Mouse (Mus musculus) kidney, postnatal 0 days (tissue): Measurements from ENCODE around the gene Rgs19. TPM values are rescaled to one million over a fixed set of nuclear protein-coding genes. Genes with fewer than 3 reads are reported as not detected.
A peak's percentile ranks its signal among the peaks of the same experiment; 100 is the strongest.

Experiments
- ATAC-seq: fragments of 200-750 bp; cut with Nextera tagmentation; replicated peaks from 2 replicates; pipeline ENCODE4 v1.8.0; 2017; ENCODE audit warnings: low read depth, moderate number of reproducible peaks, moderate TSS enrichment, moderate library complexity; ENCODE audit not compliant: low FRiP score
- DNase-seq: peaks from one replicate; pipeline ENCODE4 v3.0.0-alpha.2; 2016; ENCODE audit warnings: low spot score
- H3K27ac ChIP-seq: fragments of 300-500 bp; sonication (generic); 2 replicates; pipeline ENCODE4 v1.5.1; 2014; ENCODE audit warnings: mild to moderate bottlenecking
- H3K27me3 ChIP-seq: fragments of 300-500 bp; sonication (generic); 2 replicates; pipeline ENCODE4 v1.6.1; 2014; ENCODE audit warnings: low read length, mixed read lengths; ENCODE audit not compliant: insufficient read depth
- H3K36me3 ChIP-seq: fragments of 300-500 bp; sonication (generic); 2 replicates; pipeline ENCODE4 v1.6.1; 2014; ENCODE audit warnings: low read length, mixed read lengths; ENCODE audit not compliant: insufficient read depth
- H3K4me1 ChIP-seq: fragments of 300-500 bp; sonication (generic); replicated peaks from 2 replicates; pipeline ENCODE4 v1.6.1; 2014; ENCODE audit warnings: antibody characterized with exemption, low read length, mixed read lengths; ENCODE audit not compliant: insufficient read depth
- H3K4me2 ChIP-seq: fragments of 300-500 bp; sonication (generic); 2 replicates; pipeline ENCODE4 v1.6.1; 2014; ENCODE audit warnings: mild to moderate bottlenecking, low read length, moderate library complexity, mixed read lengths
- H3K4me3 ChIP-seq: fragments of 300-500 bp; sonication (generic); replicated peaks from 2 replicates; pipeline ENCODE4 v1.5.1; 2014; ENCODE audit warnings: low read depth, low read length
- H3K9ac ChIP-seq: fragments of 300-500 bp; sonication (generic); 2 replicates; pipeline ENCODE4 v1.6.1; 2014; ENCODE audit warnings: low read depth, low read length
- H3K9me3 ChIP-seq: fragments of 300-500 bp; sonication (generic); replicated peaks from 2 replicates; pipeline ENCODE4 v1.6.1; 2016; ENCODE audit warnings: low read length, inconsistent platforms, mixed read lengths
- CTCF ChIP-seq: IDR thresholded peaks from 2 replicates; pipeline ENCODE4 v1.5.1; 2016; ENCODE audit warnings: antibody characterized with exemption, low read depth, mild to moderate bottlenecking, moderate library complexity
- WGBS: fragments of 180-500 bp; shearing (Covaris S2); extraction: QIAGEN DNeasy Blood & Tissue Kit; methylation state at CpG from one replicate; pipeline ENCODE4 v1.1.7; 2014; 5-methylcytosine and 5-hydroxymethylcytosine counted together
- polyA plus RNA-seq: library from polyadenylated mRNA; unstranded; fragments of >200 nt; fragmentation: Nextera tagmentation; extraction: Ambion mirVana; gene quantifications from 2 replicates; pipeline ENCODE4 v1.2.1, GENCODE M21; 2015

Rgs19 gene
- polyA plus RNA-seq, 1 experiment from 2014 or later = 41.7 TPM

DNA sequence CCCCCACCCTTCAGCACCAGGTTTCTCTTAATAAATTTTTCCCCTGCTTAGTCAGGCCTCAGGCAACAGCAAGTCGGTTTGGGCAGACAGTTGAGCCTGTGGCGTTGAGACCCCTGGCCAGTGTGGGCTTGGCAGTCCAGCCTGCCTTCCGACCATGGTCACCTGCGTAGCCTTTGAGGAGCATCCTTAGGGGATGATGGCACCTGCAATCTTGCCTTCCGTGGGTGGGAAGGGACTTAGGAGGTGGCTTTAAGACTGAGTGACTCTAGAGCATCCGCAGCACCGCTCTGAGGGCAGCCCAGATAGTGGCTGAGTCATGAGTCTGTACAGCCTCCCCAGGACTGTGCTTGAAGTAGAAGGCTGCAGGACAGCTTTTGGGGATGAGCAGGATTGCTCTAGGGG is 13.1 kb downstream of the Rgs19 start:
- Histone ChIP-seq H3K36me3 (0 out of 2 replicates have a peak, but pooled peaks cover 5% of the 10 kb centered on the region), H3K9ac (peak overlapping the region; percentile 83), H3K4me3 (peak overlapping the region; percentile 71), H3K27ac (peak overlapping the region; percentile 50; the same call in 1 of the 2 replicates), H3K4me2 (peak overlapping the region; percentile 94), H3K27me3 (no peaks in the 10 kb centered on the region), H3K9me3 (no peaks in the 10 kb centered on the region), H3K4me1 (peaks cover 10% of the 10 kb centered on the region; the same call in 1 of the 2 replicates)
- TF ChIP-seq CTCF = no peak
- DNase-seq (peak; percentile 15), ATAC-seq (peak; percentile 26; the same call in 1 of the 2 replicates)
- WGBS = 15% methylated on average over 7 of the region's 7 CpGs

DNA sequence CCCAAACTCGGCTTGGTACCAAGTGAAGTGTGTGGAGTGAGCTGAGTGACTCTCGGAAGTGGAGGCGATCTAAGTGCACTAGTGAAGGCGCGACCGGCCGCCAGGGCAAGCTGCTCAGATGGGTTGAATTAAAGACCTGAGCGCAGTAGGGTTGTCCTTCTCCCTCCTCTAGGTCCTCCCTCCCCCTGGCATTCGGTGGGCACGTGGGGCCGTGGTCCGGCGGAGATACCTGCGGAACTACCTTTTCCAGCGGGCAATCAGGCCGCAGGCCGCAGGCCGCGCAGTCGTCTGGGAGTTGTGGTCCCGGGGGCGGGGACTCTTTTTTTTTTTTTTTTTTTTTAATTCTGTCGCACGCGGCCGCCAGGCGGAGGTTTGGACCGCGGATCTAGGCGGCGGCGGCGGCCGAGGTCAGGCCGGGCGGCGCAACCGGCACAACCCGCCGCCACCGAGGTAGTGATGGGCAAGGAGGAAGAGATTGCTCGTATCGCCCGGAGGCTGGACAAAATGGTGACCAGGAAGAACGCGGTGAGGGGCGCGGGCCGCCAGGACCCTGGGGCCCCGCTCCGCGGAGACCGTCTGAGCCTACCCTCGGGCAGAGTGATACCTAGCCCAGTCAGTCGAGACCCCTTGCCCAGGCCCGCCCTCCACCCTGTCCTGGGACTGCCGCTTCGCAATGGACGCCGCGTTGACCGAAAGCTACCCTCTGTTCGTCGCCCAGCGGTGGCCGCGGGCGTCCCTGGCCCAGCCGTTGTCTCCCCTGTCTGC is 13.6 kb downstream of the Rgs19 start, which contains the start of gene Tcea2:
Tcea2 (plus strand) TSS at position 360 of the 765 bp plus-strand sequence.
- Histone ChIP-seq H3K9me3 (no peaks in the 10 kb centered on the region), H3K4me3 (peak within 1 kb of the TSS; percentile 71), H3K9ac (peak within 1 kb of the TSS; percentile 83), H3K4me2 (peak within 1 kb of the TSS; percentile 94), H3K4me1 (peaks cover 14% of the 10 kb centered on the region; the same call in 1 of the 2 replicates), H3K27ac (peak within 1 kb of the TSS; percentile 50), H3K36me3 (0 out of 2 replicates have a peak, but pooled peaks cover 1% of the 10 kb centered on the region), H3K27me3 (no peaks in the 10 kb centered on the region)
- DNase-seq (peak; percentile 81), ATAC-seq (peak; percentile 60)
- under 1% methylated on average over 50 of the region's 69 CpGs for WGBS
- peak; percentile 31 for TF ChIP-seq CTCF

DNA sequence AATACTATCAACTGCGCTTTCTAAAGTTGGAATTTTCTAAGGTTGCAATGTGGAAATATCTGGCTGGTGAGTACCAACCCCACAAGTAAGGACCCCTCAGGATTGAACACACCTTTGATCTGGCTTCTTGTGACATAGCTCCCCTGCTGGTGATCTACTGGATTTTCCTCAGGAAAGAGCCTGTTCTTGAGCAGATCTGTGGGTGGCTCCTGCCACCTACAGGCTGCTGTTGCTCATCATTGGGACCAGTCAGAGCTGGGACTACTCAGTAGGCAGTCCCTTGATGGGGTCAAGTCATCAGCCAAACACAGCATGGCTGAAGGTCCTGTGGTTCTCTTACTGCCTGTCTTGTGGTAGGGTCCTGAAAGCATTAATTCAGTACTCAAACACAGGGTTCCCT is 15.0 kb downstream of the Rgs19 start:
- no peaks in the 10 kb centered on the region for H3K27me3 ChIP-seq
- no peaks in the 10 kb centered on the region for H3K9me3 ChIP-seq
- peak; percentile 70 for ATAC-seq
- WGBS = 50% methylated on average over 1 of the region's 1 CpGs
- no peak overlapping the region for H3K9ac ChIP-seq
- no peak overlapping the region for H3K4me2 ChIP-seq
- TF ChIP-seq CTCF = peak; percentile 100
- H3K4me3 ChIP-seq = no peak overlapping the region
- H3K36me3 ChIP-seq = no peaks in the 10 kb centered on the region
- DNase-seq = peak; percentile 96
- H3K27ac ChIP-seq = no peak overlapping the region
- H3K4me1 ChIP-seq = peaks cover 17% of the 10 kb centered on the region; the same call in 1 of the 2 replicates

DNA sequence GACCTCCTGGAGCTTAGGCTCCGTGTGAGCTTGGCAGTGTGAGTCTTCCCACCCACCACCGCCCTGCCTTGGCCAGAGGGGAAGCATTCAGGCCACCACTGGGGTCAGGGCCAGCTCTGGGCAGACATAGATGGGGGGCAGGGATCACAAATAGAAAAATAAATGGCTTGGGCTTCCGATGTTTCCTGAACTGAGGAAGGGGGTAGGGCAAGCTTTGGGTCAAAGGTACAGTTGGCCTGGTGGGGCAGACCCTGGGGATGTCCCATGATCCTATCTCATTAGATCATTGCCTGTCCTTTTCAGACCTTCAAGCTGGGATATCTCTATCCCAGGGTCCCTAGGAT is 16.1 kb downstream of the Rgs19 start:
- H3K36me3 ChIP-seq = no peaks in the 10 kb centered on the region
- TF ChIP-seq CTCF = no peak
- no peak overlapping the region for H3K9ac ChIP-seq
- peak overlapping the region; percentile 26; the same call in 1 of the 2 replicates for H3K27ac ChIP-seq
- H3K9me3 ChIP-seq = no peaks in the 10 kb centered on the region
- no peak overlapping the region for H3K4me3 ChIP-seq
- WGBS = 44% methylated on average over 3 of the region's 3 CpGs
- peaks cover 17% of the 10 kb centered on the region; the same call in 1 of the 2 replicates for H3K4me1 ChIP-seq
- no peak overlapping the region for H3K4me2 ChIP-seq
- ATAC-seq (no peak), DNase-seq (no peak)
- H3K27me3 ChIP-seq = peaks cover 5% of the 10 kb centered on the region

DNA sequence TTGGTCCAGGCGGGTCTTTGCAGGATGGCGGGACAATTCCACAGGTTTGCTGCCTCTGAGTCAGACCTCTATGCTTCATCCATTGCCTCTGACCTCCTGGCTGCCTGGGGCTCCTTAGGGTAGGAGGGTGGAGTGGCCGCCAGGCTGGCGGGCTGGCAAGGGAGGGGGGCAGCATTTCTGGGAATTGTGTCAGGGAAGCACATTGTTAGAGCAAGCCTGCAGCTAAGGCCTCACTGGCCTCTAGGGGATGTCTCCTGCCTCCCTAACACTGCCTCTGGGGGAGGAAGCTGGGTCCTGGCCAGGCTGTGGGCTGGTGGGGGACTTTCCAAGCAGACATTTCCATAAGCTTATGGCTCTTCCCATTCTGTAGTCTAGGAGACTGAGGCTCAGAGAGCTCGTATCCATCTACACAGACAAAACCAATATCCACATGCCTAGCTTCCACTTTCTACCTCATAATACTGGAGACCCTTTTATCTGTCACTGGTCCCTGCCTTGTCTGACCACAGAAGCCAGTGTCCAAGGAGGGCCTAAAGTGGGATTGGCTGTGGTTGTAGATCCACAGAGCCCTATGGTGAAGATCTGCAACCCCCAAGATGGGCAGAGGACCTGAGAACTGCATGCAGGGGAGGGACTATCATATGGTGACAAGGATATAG is 16.6 kb downstream of the Rgs19 start:
- Histone ChIP-seq H3K27me3 (peaks cover 10% of the 10 kb centered on the region), H3K4me1 (peaks cover 17% of the 10 kb centered on the region; the same call in 1 of the 2 replicates), H3K27ac (peak overlapping the region; percentile 26; the same call in 1 of the 2 replicates), H3K4me3 (no peak overlapping the region), H3K4me2 (no peak overlapping the region), H3K9me3 (no peaks in the 10 kb centered on the region), H3K36me3 (no peaks in the 10 kb centered on the region), H3K9ac (no peak overlapping the region)
- ATAC-seq = no peak
- peak; percentile 37 for TF ChIP-seq CTCF
- 73% methylated on average over 5 of the region's 5 CpGs for WGBS
- DNase-seq = no peak

DNA sequence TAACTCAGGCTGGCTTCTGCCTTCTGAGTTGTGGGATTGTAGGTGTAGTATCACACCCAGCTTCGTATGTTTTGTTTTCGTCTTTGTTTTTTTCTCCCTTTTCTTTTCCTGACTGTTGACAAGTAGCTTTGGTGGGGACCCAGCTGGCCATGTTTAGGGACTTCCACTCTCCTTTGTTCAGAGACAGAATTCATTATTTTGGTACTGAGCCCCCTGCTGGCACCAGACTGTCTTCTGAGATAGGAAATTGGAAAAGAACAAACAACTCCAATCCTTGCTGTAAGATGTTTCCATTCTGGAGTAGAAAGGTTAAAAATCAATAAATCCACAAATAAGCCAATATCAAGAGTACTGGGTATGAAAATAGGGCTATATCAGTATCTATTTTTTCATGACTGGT is 17.4 kb downstream of the Rgs19 start:
- no peak overlapping the region for H3K4me2 ChIP-seq
- ATAC-seq (no peak), DNase-seq (peak; percentile 71)
- H3K9ac ChIP-seq = 0 out of 2 replicates have a peak overlapping the region, but pooled peaks have one; percentile 41
- H3K27me3 ChIP-seq = peaks cover 17% of the 10 kb centered on the region
- H3K4me1 ChIP-seq = peaks cover 17% of the 10 kb centered on the region; the same call in 1 of the 2 replicates
- H3K36me3 ChIP-seq = no peaks in the 10 kb centered on the region
- H3K4me3 ChIP-seq = no peak overlapping the region
- H3K9me3 ChIP-seq = no peaks in the 10 kb centered on the region
- H3K27ac ChIP-seq = peak overlapping the region; percentile 72
- TF ChIP-seq CTCF = peak; percentile 63
- WGBS = 50% methylated on average over 2 of the region's 2 CpGs
